Mouse (Mus musculus) induced T-regulatory cell, adult 2 months (primary cell): ENCODE measurements around the gene Dnlz.
A peak's percentile ranks its signal among the peaks of the same experiment; 100 is the strongest.

ENCODE experiments used
- DNase-seq: peaks from one replicate; pipeline ENCODE4 v3.0.0-alpha.2; 2012; ENCODE audit warnings: low read depth

Dnlz gene

GRCm38 (mm10) chr2:26320245-26321185 is 31.4 kb downstream of the Dnlz start:
- no peak for DNase-seq

GRCm38 (mm10) chr2:26319519-26320244 is 32.2 kb downstream of the Dnlz start:
- no peak for DNase-seq

- DNase-seq = no peak
These were observed 32.8 kb downstream of the Dnlz start for GRCm38 (mm10) chr2:26319109-26319508.

- no peak for DNase-seq
These were observed 33.8 kb downstream of the Dnlz start for GRCm38 (mm10) chr2:26317991-26318672.

- no peak for DNase-seq
These were observed 34.5 kb downstream of the Dnlz start for GRCm38 (mm10) chr2:26317371-26317770.

- no peak for DNase-seq
These were observed 35.2 kb downstream of the Dnlz start for GRCm38 (mm10) chr2:26316576-26317246.

- no peak for DNase-seq
These were observed 36.0 kb downstream of the Dnlz start for GRCm38 (mm10) chr2:26315925-26316311.

- DNase-seq = peak; percentile 77
These were observed 36.6 kb downstream of the Dnlz start, which contains the start of gene Gpsm1 for GRCm38 (mm10) chr2:26315072-26315924. TSS of gene Gpsm1 (plus strand) at chr2:26315515.

- DNase-seq = no peak
These were observed 37.4 kb downstream of the Dnlz start for GRCm38 (mm10) chr2:26314281-26315071.

GRCm38 (mm10) chr2:26313394-26313793 is 38.5 kb downstream of the Dnlz start:
- no peak for DNase-seq

GRCm38 (mm10) chr2:26312812-26313211 is 39.1 kb downstream of the Dnlz start:
- peak; percentile 52 for DNase-seq

GRCm38 (mm10) chr2:26311936-26312335 is 40.0 kb downstream of the Dnlz start:
- DNase-seq = no peak

- DNase-seq = no peak
These were observed 42.2 kb downstream of the Dnlz start for GRCm38 (mm10) chr2:26309739-26310138.

- DNase-seq = no peak
These were observed 45.2 kb downstream of the Dnlz start for GRCm38 (mm10) chr2:26306702-26307101.

GRCm38 (mm10) chr2:26305555-26305954 is 46.4 kb downstream of the Dnlz start:
- no peak for DNase-seq

GRCm38 (mm10) chr2:26304711-26305110 is 47.2 kb downstream of the Dnlz start:
- peak; percentile 32 for DNase-seq

GRCm38 (mm10) chr2:26302005-26302503 is 49.9 kb downstream of the Dnlz start:
- DNase-seq = no peak

- peak; percentile 82 for DNase-seq
These were observed 51.1 kb downstream of the Dnlz start for GRCm38 (mm10) chr2:26300808-26301174.

- DNase-seq = no peak
These were observed 51.6 kb downstream of the Dnlz start for GRCm38 (mm10) chr2:26300161-26300807.
